Mouse (Mus musculus) CH12.LX (cell line): Measurements from ENCODE around the gene Zfp518a.

Experiments
- CHD1 ChIP-seq: IDR thresholded peaks from 2 replicates; pipeline ENCODE4 v1.6.1; 2012; ENCODE audit warnings: low read depth, low read length, improper control_type of control experiment, inconsistent platforms
- CTCF ChIP-seq, 2 experiments: IDR thresholded peaks in 1 of 2; conservative IDR thresholded peaks in 1 of 2; 2 replicates each; pipeline ENCODE4 v1.5.1; 2011 to 2012; ENCODE audit warnings: low read depth in 2 of 2, low read length in 2 of 2, improper control_type of control experiment in 1 of 2, inconsistent platforms in 1 of 2, mild to moderate bottlenecking in 1 of 2, moderate library complexity in 1 of 2
- ELF1 ChIP-seq: IDR thresholded peaks from 2 replicates; pipeline ENCODE4 v1.6.1; 2014; ENCODE audit warnings: low read depth, mild to moderate bottlenecking, inconsistent platforms, low read length, improper control_type of control experiment
- KAT2A ChIP-seq: IDR thresholded peaks from 2 replicates; pipeline ENCODE4 v1.6.1; 2012; ENCODE audit warnings: low read length, improper control_type of control experiment, inconsistent platforms; ENCODE audit not compliant: insufficient replicate concordance
- MAFK ChIP-seq: IDR thresholded peaks from 2 replicates; pipeline ENCODE4 v1.6.1; 2011; ENCODE audit warnings: low read length, improper control_type of control experiment; ENCODE audit not compliant: insufficient replicate concordance
- MAX ChIP-seq: IDR thresholded peaks from 2 replicates; pipeline ENCODE4 v1.6.1; 2011; ENCODE audit warnings: low read length, improper control_type of control experiment
- MXI1 ChIP-seq: IDR thresholded peaks from 2 replicates; pipeline ENCODE4 v1.6.1; 2011; ENCODE audit warnings: mild to moderate bottlenecking, low read depth, low read length, improper control_type of control experiment
- NELFE ChIP-seq: IDR thresholded peaks from 2 replicates; pipeline ENCODE4 v1.6.1; 2011; ENCODE audit warnings: low read depth, low read length, improper control_type of control experiment
- POLR2A ChIP-seq: IDR thresholded peaks from 2 replicates; pipeline ENCODE4 v1.6.1; 2011; ENCODE audit warnings: low read depth, mild to moderate bottlenecking, improper control_type of control experiment, low read length
- RAD21 ChIP-seq: IDR thresholded peaks from 2 replicates; pipeline ENCODE4 v1.6.1; 2011; ENCODE audit warnings: low read depth, mild to moderate bottlenecking, low read length, improper control_type of control experiment, moderate library complexity
- SMC3 ChIP-seq: IDR thresholded peaks from 2 replicates; pipeline ENCODE4 v1.6.1; 2011; ENCODE audit warnings: low read depth, low read length, improper control_type of control experiment
- TBP ChIP-seq: conservative IDR thresholded peaks from 2 replicates; pipeline ENCODE4 v1.6.1; 2011; ENCODE audit warnings: low read depth, low read length, improper control_type of control experiment
- ZMIZ1 ChIP-seq: IDR thresholded peaks from 2 replicates; pipeline ENCODE4 v1.6.1; 2012; ENCODE audit warnings: low read depth, mild to moderate bottlenecking, inconsistent platforms, low read length, improper control_type of control experiment
- ZNF384 ChIP-seq: IDR thresholded peaks from 2 replicates; pipeline ENCODE4 v1.6.1; 2012; ENCODE audit warnings: low read depth, low read length, improper control_type of control experiment, inconsistent platforms

- TF ChIP-seq RAD21 (no peak), POLR2A (peak; percentile 87), TBP (peak; percentile 58; the same call in 1 of the 2 replicates), MXI1 (peak; percentile 54; the same call in 1 of the 2 replicates), KAT2A (peak; percentile 89; the same call in 1 of the 2 replicates), ZNF384 (no peak), MAFK (no peak), ELF1 (peak; percentile 84), MAX (peak; percentile 60; the same call in 1 of the 2 replicates), ZMIZ1 (peak; percentile 58; the same call in 1 of the 2 replicates), CTCF (conservative IDR thresholded peaks at IDR 0.05 in 1 of 2, IDR thresholded peaks at IDR 0.05 in 1 of 2; ENCODE audit: low read depth in 2 of 2, low read length in 2 of 2) (no peak), SMC3 (no peak), NELFE (peak; percentile 69), CHD1 (no peak)
Observed at GRCm38 (mm10) chr19:40894519-40895392, at the start of gene Zfp518a.
